Mouse (Mus musculus) ovary, adult 18-20 months (tissue): ENCODE measurements at regions not wholly inside any gene's neighbourhood (a gene's known extent, or its start where the extent isn't known, plus 50 kb on each side); places are given as distances from the start of the nearest gene placed in this dataset.
A peak's percentile ranks its signal among the peaks of the same experiment; 100 is the strongest.

Experiments used
- DNase-seq: peaks from one replicate; pipeline ENCODE4 v3.0.0; 2022; ENCODE audit warnings: low spot score, mixed read lengths

GRCm38 (mm10) chr13:64007688-64008087 lies 81.3 kb downstream of the Hsd17b3 start:
- no peak for DNase-seq

DNA sequence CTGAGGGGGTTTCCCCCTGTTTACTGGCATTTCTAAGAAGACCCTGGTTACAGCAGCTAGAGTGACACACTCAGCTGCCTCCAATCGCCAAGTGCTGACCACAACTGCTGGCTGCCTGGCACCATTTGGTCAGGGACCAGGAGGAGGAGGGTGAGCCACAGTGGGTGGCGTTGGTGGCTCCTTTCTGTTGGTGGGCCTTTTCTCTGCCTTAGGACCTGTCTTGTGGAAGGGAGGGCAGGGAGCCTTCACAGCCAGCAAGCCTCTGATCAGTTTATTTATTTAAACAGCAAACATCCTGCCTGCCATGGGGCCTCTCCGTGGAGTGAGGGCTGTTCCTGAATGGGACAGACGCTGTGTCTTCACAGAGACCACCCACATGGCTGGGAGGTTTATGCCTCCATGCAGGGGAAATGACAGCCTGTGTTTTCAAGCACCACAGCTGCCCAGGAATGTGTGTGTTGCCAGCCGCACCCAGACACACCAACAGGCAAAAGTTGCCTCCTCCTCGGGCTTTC lies 86.0 kb downstream of the Hsd17b3 start:
- DNase-seq: peak; percentile 49

- DNase-seq: peak; percentile 66
These were observed 88.7 kb downstream of the Hsd17b3 start for GRCm38 (mm10) chr13:64000303-64000702.

DNA sequence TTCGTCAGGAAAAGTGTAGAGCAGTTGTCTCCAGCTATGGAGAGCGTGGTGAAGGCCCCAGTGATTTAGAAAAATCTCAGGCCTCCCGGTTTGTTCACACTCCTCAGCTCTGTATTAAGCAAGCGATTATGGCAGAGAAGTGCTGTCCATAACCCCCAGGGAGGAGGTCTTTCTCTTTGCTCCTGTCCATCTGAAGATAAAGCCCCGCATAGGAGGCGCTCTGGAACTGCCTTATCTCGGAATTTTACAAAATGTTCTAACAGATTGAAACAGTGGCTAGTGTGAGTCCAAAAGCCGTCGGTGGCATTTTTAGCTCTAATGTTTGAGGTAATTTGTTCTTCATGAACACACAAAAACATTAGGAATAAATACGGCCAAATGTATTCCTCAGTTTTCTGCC lies 90.4 kb downstream of the Hsd17b3 start:
- peak; percentile 47 for DNase-seq

DNA sequence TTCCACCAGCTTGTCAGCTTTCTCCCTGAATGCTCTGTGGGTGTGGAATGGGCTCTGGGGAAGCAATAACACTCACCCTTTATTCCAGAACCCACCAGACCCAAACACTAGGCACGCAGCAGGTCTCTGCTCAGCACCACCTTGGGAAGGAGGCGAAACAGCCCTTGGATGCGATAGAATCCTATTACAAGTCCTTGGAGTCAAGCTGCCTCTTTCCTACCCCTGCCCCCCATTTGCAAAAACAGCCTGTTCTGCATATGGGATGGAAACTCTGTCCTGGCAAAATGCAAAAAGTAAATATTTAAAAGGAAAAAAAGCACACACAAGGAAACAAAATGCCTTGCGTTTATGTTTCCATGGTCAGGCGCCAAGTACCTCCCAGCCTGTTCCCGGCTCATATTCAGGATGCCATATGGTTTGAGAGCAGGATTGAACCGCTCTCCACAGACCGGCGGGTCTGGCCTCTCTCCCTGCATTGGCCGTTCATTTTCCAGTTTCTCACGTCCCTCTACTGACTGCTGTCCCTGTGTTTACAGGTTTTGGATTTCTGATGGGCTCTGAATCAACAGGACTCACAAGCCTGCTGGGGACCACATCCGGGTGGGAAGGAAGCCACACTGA lies 95.1 kb downstream of the Hsd17b3 start:
- no peak for DNase-seq

DNA sequence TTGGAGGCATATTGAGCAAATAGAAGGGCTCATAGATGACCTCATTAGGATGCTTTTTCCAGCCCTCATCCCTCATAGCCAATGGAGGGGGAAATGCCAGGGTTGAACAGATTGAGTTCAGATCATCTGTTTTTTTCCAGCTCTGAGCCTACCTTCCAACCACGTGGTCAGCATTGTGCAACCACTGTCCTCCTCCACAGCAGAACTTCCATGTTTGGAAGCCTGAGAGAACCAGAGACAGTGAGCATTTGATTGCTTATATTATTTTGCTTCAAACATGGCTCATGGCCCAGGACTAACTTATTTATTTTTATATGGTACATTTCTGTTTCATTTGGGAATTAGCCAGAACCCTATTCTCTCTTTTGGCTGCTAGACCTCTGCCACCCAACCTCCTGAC lies 96.0 kb downstream of the Hsd17b3 start:
- no peak for DNase-seq

DNA sequence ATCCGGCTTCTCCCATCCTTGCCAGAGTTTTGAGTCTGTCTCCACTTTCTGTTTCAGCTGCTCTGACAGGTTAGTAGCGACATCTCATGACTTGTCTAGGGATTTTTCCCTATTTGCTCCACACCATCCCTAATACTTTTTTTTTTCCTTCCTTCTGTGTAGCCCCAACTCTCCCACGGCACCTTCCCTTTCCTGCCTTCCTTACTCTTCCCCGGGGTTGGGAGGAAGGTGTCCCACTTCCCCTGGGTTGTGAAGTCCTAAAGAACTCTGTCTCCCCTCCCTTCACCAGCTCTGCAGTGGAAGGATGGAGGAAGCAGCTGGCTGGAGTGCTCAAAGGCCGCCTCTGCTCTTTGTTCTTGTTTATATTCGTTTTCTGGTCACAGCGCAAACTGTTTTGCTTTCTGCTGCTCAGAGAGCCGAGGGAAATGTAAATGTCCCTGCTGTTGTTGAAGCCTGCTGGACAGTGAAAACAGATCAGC lies 98.5 kb downstream of the Hsd17b3 start:
- DNase-seq: no peak

DNA sequence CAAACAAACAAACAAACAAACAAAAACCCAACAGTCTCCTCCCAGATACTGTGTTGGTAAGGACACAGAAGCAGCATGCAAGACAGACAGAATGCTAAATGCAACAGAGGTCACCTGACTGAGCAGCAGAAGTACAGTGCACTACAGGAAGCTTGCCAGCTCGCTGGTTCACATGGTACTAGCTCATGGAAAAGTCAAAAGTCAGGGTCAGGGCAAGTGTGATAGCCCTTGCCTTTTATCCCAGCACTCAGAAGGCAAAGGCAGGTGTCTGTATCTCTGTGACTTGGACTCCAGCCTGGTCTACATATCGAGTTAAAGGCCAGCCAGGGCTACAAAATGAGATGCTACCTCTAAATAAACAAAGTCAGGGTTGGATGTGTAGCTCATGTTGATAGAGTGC lies 99.3 kb downstream of the Hsd17b3 start:
- no peak for DNase-seq

DNA sequence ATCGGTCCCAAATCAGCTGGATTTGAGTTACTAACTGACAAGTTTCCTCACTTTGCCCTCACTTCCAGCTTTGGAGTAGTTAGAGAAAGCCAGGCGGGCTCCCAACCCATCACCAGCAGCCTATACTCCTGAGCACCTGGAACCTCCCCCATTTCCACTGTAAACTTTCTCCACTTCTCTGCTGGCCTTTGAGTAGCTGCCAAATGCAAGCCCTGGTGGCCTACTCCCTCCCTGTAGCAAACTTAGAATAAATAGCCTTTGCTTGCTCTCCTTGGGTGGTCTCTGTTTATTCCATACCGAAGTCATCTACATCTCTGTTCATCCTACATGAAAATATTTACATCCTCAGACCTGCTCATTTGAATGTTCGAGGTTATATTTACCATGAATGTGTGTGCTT lies 100.8 kb downstream of the Hsd17b3 start:
- DNase-seq: no peak

GRCm38 (mm10) chr13:63986681-63987080 lies 102.3 kb downstream of the Hsd17b3 start:
- no peak for DNase-seq

GRCm38 (mm10) chr13:63985590-63985989 lies 103.4 kb downstream of the Hsd17b3 start:
- no peak for DNase-seq

DNA sequence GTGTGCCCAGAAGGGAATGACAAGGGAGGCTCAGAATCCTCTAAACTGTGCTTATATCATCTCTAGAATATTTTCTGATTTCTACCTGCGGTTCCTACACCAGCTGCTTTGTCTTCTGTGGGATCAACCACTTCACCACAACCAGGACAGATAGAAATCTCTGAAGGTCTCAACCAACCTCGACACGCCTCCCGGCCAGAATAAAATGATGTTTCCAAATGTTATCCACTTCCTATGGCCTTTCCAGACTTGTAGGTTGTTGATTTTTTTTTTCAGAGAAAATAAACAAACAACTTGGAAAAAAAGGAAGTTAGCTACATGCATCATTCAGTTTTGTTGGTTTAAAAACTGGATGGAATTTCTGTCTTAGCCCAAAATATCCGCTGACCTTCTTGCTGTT lies 103.9 kb downstream of the Hsd17b3 start:
- DNase-seq: no peak

GRCm38 (mm10) chr13:63980012-63980691 lies 108.9 kb downstream of the Hsd17b3 start:
- peak; percentile 30 for DNase-seq

GRCm38 (mm10) chr13:63979581-63979980 lies 109.4 kb downstream of the Hsd17b3 start:
- no peak for DNase-seq

DNA sequence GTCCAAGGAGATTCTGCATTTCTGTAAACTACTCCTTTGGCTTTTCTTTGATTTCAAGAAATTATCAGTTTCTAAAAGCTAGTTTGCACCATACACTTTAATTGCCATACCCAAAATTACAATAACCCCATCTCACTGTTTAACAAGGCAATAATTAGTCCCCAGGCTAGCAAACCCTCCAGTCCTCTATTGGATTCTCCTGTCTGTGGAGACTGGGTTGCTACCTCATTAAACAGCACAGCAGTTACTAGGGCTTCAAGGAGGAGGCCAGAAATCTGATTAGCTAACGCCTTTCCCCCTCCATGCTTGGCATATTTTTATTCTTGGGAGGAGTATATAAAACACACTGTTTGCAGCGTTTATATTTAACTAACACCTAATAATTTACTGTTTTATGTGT lies 119.1 kb downstream of the Hsd17b3 start:
- DNase-seq: no peak

DNA sequence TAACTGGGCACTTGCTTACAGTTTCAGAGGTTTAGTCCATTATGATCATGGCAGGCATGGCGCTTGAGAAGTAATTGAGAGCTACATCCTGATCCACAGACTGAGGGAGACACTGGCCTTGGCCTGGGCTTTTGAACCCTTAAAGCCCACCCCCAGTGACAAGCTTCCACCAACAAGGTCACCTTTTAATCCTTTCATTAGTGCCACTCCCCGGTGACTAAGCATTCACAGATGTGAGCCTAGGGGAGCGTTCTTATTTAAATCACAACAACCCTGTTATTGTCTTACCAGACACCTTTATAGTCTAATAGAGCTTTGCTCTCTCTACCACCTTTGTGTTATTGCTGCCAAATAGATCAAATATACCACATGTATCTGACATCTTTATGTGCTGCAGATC lies 120.4 kb downstream of the Hsd17b3 start:
- no peak for DNase-seq

- DNase-seq: peak; percentile 45
These were observed 131.9 kb downstream of the Hsd17b3 start for GRCm38 (mm10) chr13:63957098-63957497.

DNA sequence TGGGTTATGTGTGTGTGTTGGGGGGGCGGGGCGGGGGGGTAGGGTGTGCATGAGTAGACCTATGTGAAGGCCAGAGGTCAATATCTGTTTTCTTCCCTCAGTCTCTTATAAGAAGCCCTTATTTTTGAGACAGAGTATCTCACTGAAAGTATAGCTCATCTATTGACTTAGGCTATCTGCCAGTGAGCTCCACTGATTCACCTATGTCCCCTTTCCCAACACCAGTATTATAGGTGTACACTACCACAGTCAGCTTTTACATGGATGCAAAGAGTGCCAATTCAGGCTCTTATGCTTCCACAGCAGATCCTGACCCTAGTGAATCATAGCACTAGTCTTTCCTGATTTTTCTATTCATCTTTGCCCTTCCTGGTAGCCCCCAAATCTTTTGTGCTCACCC lies 134.7 kb downstream of the Hsd17b3 start:
- DNase-seq: no peak

GRCm38 (mm10) chr13:63951922-63952734 lies 136.9 kb downstream of the Hsd17b3 start:
- DNase-seq: peak; percentile 53

GRCm38 (mm10) chr13:63951136-63951535 lies 136.1 kb downstream of the Ercc6l2 start:
- peak; percentile 37 for DNase-seq
